Mouse (Mus musculus): ENCODE measurements around the gene Clec2g. TPM values are rescaled to one million over a fixed set of nuclear protein-coding genes. Genes with fewer than 3 reads are reported as not detected.

Clec2g gene
- total and polyA plus RNA-seq, 3 experiments: 82.0 to 169 (median 91.7) TPM

DNA sequence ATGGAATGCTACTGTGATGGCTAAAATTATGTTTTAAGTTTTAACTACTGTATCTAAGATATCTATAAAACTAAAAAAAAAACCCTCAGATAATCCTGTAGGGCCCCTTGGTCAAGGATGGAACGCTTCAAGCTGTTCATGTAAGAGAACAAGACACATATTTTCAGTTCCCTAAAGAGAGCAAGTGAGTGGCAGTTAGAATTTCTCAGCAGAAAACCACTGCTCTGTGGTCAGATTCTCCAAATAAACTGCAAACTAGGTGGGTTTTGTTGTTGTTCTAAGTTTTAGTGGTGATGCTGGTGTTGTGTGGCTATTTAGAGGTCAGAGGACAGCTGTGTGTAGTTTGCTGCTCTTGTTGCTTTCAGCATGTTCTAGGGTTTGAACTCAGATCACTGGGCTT, 80.2 kb downstream of the Clec2g start (continued):
- no peak for TF ChIP-seq CHD1 (IDR thresholded peaks at IDR 0.05; ENCODE audit: low read depth, low read length)

DNA sequence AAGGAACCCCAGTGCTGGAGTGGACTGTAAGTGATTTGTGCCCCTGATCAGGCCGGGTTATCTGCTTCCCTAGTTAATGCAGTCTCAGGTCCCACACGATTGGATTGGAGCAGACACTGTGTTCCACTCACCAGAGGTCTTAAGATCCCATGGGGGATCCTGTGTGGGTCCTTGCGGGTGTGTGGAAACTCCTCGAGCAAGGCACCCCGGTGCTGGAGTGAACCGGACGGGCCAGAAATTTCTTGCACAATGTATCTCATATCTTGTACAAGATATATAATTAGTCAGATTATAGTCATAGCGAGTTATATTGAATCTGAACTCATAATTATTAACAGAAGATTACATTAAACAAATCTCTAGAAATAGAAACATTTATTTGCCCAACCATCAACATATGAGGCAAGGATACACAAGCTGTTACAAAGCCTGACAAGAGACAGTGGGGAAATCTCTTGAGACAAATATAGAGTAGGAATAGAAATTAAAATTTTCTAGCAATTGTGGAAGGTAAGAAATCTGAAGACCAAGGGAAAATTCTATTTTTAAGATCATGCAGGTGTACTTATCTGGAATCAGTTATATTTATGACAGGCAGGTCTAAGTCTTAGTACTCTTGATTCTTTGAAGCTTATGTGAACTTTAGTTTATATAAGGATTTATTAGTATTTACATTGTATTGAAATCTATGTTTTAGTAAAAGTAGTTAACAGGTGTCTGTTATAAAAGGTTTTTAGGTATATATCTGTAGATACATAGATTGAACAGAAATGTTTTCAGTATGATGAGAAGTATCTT, 93.5 kb downstream of the Clec2g start:
- H3K4me3 ChIP-seq (replicated peaks in 1 of 3; ENCODE audit: low read depth in 2 of 3, low read length in 2 of 3, poor library complexity in 1 of 3): no peak overlapping the region
- in situ Hi-C loops (cut with MboI; ENCODE audit: low pct_ligation_motif_present, low pct_unique_long_range_greater_than_20kb, low sequenced_read_pairs) (no loop called here), dilution Hi-C loops (cut with MboI; ENCODE audit: extremely low pct_ligation_motif_present, extremely low pct_unique_long_range_greater_than_20kb, low sequenced_read_pairs) (no loop called here)
- peaks cover 0 to 3% of the 10 kb centered on the region in 2 experiments; a peak in 1 of 4 replicates for H3K4me1 ChIP-seq (ENCODE audit: control insufficient read depth in 1 of 2, insufficient read depth in 2 of 2)
- H3K9ac ChIP-seq (ENCODE audit: insufficient read depth, low read depth): no peak overlapping the region
- no peaks in the 10 kb centered on the region for H3K27me3 ChIP-seq (replicated peaks)
- TF ChIP-seq MXI1 (IDR thresholded peaks at IDR 0.05; ENCODE audit: low read depth, low read length) (no peak), POLR2AphosphoS2 (IDR thresholded peaks at IDR 0.05; ENCODE audit: low read depth, low read length) (no peak)
- no peaks in the 10 kb centered on the region for H3K79me2 ChIP-seq (replicated peaks; ENCODE audit: control insufficient read depth, extremely low read depth, insufficient read depth, poor library complexity, severe bottlenecking)
- H3K4me2 ChIP-seq (ENCODE audit: insufficient read depth, low read depth, poor library complexity, severe bottlenecking): no peak overlapping the region
- no peaks in the 10 kb centered on the region for H3K9me3 ChIP-seq (replicated peaks; ENCODE audit: low read length)
- H3K36me3 ChIP-seq (replicated peaks in 1 of 2; ENCODE audit: control insufficient read depth in 1 of 2, insufficient read depth in 1 of 2, low read length in 1 of 2): peaks cover 5 to 8% of the 10 kb centered on the region in 2 experiments
- H3K27ac ChIP-seq (ENCODE audit: insufficient read depth, low read depth): no peak overlapping the region
- DNase-seq (ENCODE audit: extremely low read depth): no peak

DNA sequence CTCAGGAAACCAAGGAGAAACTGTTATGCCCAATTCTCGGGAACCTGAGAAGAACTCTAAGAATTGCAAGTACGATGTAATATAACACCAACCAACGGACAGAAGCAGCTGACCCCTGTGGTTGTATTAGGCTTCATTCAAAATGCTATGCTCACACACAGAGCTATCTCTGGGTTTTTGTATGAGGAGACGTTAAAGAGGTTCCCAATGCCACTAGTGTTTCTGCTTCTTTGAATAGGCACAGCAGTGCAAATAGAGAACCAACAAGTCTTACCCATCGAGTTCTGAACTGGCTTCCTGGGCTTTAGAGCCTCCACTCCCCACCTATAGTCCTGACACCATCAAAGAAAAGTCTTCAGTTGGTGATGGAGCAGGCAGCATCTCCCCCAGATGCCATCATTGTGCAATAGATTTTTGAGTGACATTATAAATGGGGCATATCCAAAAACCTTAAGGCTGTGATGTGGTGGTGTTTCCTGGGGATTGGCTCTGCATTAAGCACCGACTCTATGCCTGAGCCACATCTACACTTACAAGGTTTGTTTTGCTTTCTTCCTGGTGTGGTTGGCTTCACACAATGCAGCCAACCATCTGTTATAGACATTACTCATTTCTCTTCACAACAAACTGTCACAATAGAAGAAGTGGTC, 96.1 kb downstream of the Clec2g start:
- in situ Hi-C loops (cut with MboI; ENCODE audit: low pct_ligation_motif_present, low pct_unique_long_range_greater_than_20kb, low sequenced_read_pairs) (no loop called here), dilution Hi-C loops (cut with MboI; ENCODE audit: extremely low pct_ligation_motif_present, extremely low pct_unique_long_range_greater_than_20kb, low sequenced_read_pairs) (no loop called here)
- TF ChIP-seq ETS1 (conservative IDR thresholded peaks at IDR 0.05; ENCODE audit: low read depth, low read length) (no peak), MYC (IDR thresholded peaks at IDR 0.05; ENCODE audit: low read depth, low read length) (no peak), EP300 (IDR thresholded peaks at IDR 0.05; ENCODE audit: low read length) (no peak), BHLHE40 (IDR thresholded peaks at IDR 0.05; ENCODE audit: low read depth, low read length) (no peak), MXI1 (IDR thresholded peaks at IDR 0.05; ENCODE audit: low read depth, low read length) (no peak), PAX5 (IDR thresholded peaks at IDR 0.05; ENCODE audit: low read length) (no peak), NRF1 (IDR thresholded peaks at IDR 0.05; ENCODE audit: low read depth, low read length) (no peak), UBTF (IDR thresholded peaks at IDR 0.05; ENCODE audit: low read depth, low read length) (no peak), JUND (conservative IDR thresholded peaks at IDR 0.05; ENCODE audit: low read depth, low read length) (no peak), ZNF384 (IDR thresholded peaks at IDR 0.05; ENCODE audit: low read depth, low read length) (no peak), KAT2A (IDR thresholded peaks at IDR 0.05; ENCODE audit: insufficient replicate concordance, low read length) (no peak), IRF4 (IDR thresholded peaks at IDR 0.05; ENCODE audit: low read depth, low read length) (no peak), ELF1 (IDR thresholded peaks at IDR 0.05; ENCODE audit: low read depth, low read length) (no peak), TBP (conservative IDR thresholded peaks at IDR 0.05; ENCODE audit: low read depth, low read length) (no peak), SIN3A (IDR thresholded peaks at IDR 0.05; ENCODE audit: low read length) (no peak), MAFK (IDR thresholded peaks at IDR 0.05; ENCODE audit: insufficient replicate concordance, low read length) (no peak), TCF12 (IDR thresholded peaks at IDR 0.05; ENCODE audit: low read depth, low read length) (no peak), USF2 (conservative IDR thresholded peaks at IDR 0.05; ENCODE audit: low read depth, low read length) (no peak), POLR2AphosphoS2 (IDR thresholded peaks at IDR 0.05; ENCODE audit: low read depth, low read length) (no peak)
- H3K9ac ChIP-seq (ENCODE audit: insufficient read depth, low read depth): no peak overlapping the region
- no peaks in the 10 kb centered on the region for H3K27me3 ChIP-seq (replicated peaks)
- H3K36me3 ChIP-seq (replicated peaks in 1 of 2; ENCODE audit: control insufficient read depth in 1 of 2, insufficient read depth in 1 of 2, low read length in 1 of 2): peaks cover 5 to 8% of the 10 kb centered on the region in 2 experiments
- H3K9me3 ChIP-seq (replicated peaks; ENCODE audit: low read length): no peaks in the 10 kb centered on the region
- no peak for DNase-seq (ENCODE audit: extremely low read depth)
- H3K4me1 ChIP-seq (ENCODE audit: control insufficient read depth in 1 of 2, insufficient read depth in 2 of 2): peaks cover 3 to 14% of the 10 kb centered on the region in 2 experiments; a peak in 3 of 4 replicates
- H3K79me2 ChIP-seq (replicated peaks; ENCODE audit: control insufficient read depth, extremely low read depth, insufficient read depth, poor library complexity, severe bottlenecking): no peaks in the 10 kb centered on the region
- H3K27ac ChIP-seq (ENCODE audit: insufficient read depth, low read depth): no peak overlapping the region
- no peak overlapping the region for H3K4me2 ChIP-seq (ENCODE audit: insufficient read depth, low read depth, poor library complexity, severe bottlenecking)
- H3K4me3 ChIP-seq (replicated peaks in 1 of 3; ENCODE audit: low read depth in 2 of 3, low read length in 2 of 3, poor library complexity in 1 of 3): no peak overlapping the region

Data from CH12.LX (cell line).